Mouse (Mus musculus) kidney, embryonic 15.5 days (tissue): ENCODE measurements around the gene G430095P16Rik. TPM values are rescaled to one million over a fixed set of nuclear protein-coding genes. Genes with fewer than 3 reads are reported as not detected.

Experiments
- ATAC-seq: fragments of 200-750 bp; cut with Nextera tagmentation; replicated peaks from 2 replicates; pipeline ENCODE4 v1.8.0; 2017; ENCODE audit warnings: moderate TSS enrichment; ENCODE audit not compliant: low FRiP score
- H3K27ac ChIP-seq: fragments of 300-500 bp; sonication (generic); 2 replicates; pipeline ENCODE4 v1.5.1; 2015; ENCODE audit warnings: mild to moderate bottlenecking, inconsistent platforms
- H3K27me3 ChIP-seq: fragments of 300-500 bp; sonication (generic); 2 replicates; pipeline ENCODE4 v1.6.1; 2015; ENCODE audit warnings: inconsistent platforms
- H3K36me3 ChIP-seq: fragments of 300-500 bp; sonication (generic); 2 replicates; pipeline ENCODE4 v1.6.1; 2015; ENCODE audit warnings: inconsistent platforms
- H3K4me1 ChIP-seq: fragments of 300-500 bp; sonication (generic); 2 replicates; pipeline ENCODE4 v1.6.1; 2015; ENCODE audit warnings: inconsistent platforms
- H3K4me2 ChIP-seq: fragments of 300-500 bp; sonication (generic); 2 replicates; pipeline ENCODE4 v1.6.1; 2015; ENCODE audit warnings: moderate library complexity, mild to moderate bottlenecking, inconsistent platforms
- H3K4me3 ChIP-seq: fragments of 300-500 bp; sonication (generic); replicated peaks from 2 replicates; pipeline ENCODE4 v1.5.1; 2015; ENCODE audit warnings: mild to moderate bottlenecking, inconsistent platforms
- H3K9ac ChIP-seq: fragments of 300-500 bp; sonication (generic); 2 replicates; pipeline ENCODE4 v1.6.1; 2015; ENCODE audit warnings: mild to moderate bottlenecking, inconsistent platforms
- H3K9me3 ChIP-seq: fragments of 300-500 bp; sonication (generic); replicated peaks from 2 replicates; pipeline ENCODE4 v1.6.1; 2016; ENCODE audit warnings: inconsistent platforms
- WGBS: fragments of 180-500 bp; shearing (Covaris S2); methylation state at CpG from one replicate; pipeline ENCODE4 v1.1.7; 2015; ENCODE audit warnings: mixed read lengths; 5-methylcytosine and 5-hydroxymethylcytosine counted together
- polyA plus RNA-seq: library from polyadenylated mRNA; unstranded; fragments of >200 nt; fragmentation: Nextera tagmentation; extraction: Ambion mirVana; gene quantifications from 2 replicates; pipeline ENCODE4 v1.2.1, GENCODE M21; 2015

G430095P16Rik gene
- polyA plus RNA-seq, 1 experiment from 2014 or later = 2.3 TPM

GRCm38 (mm10) chr8:84769324-84769723 lies 46.5 kb downstream of the G430095P16Rik start:
- no peak overlapping the region for H3K9ac ChIP-seq
- no peak overlapping the region for H3K27ac ChIP-seq
- no peak for ATAC-seq
- H3K36me3 ChIP-seq = 0 out of 2 replicates have a peak, but pooled peaks cover 6% of the 10 kb centered on the region
- no peak overlapping the region for H3K4me3 ChIP-seq
- no peak overlapping the region for H3K4me2 ChIP-seq
- peaks cover 56% of the 10 kb centered on the region for H3K4me1 ChIP-seq
- peaks cover 96% of the 10 kb centered on the region for H3K27me3 ChIP-seq
- WGBS = 92% methylated on average over 8 of the region's 8 CpGs
- no peaks in the 10 kb centered on the region for H3K9me3 ChIP-seq

- H3K4me1 ChIP-seq = peaks cover 64% of the 10 kb centered on the region
- H3K36me3 ChIP-seq = 0 out of 2 replicates have a peak, but pooled peaks cover 6% of the 10 kb centered on the region
- peak overlapping the region; percentile 51; the same call in 1 of the 2 replicates for H3K4me2 ChIP-seq
- ATAC-seq = no peak
- no peak overlapping the region for H3K9ac ChIP-seq
- WGBS = 34% methylated on average over 12 of the region's 12 CpGs
- H3K4me3 ChIP-seq = no peak overlapping the region
- no peaks in the 10 kb centered on the region for H3K9me3 ChIP-seq
- no peak overlapping the region for H3K27ac ChIP-seq
- H3K27me3 ChIP-seq = peaks cover 96% of the 10 kb centered on the region
Observed at GRCm38 (mm10) chr8:84770100-84770953, 47.5 kb downstream of the G430095P16Rik start.

GRCm38 (mm10) chr8:84771000-84771687 lies 48.3 kb downstream of the G430095P16Rik start:
- Histone ChIP-seq H3K27me3 (peaks cover 96% of the 10 kb centered on the region), H3K9me3 (no peaks in the 10 kb centered on the region), H3K4me2 (peak overlapping the region; percentile 51; the same call in 1 of the 2 replicates), H3K4me1 (peaks cover 62% of the 10 kb centered on the region), H3K9ac (no peak overlapping the region), H3K4me3 (peak overlapping the region; percentile 16), H3K36me3 (0 out of 2 replicates have a peak, but pooled peaks cover 6% of the 10 kb centered on the region), H3K27ac (0 out of 2 replicates have a peak overlapping the region, but pooled peaks have one; percentile 58)
- ATAC-seq = no peak
- WGBS = 34% methylated on average over 5 of the region's 5 CpGs

- ATAC-seq = no peak
- peak overlapping the region; percentile 51 for H3K4me2 ChIP-seq
- no peak overlapping the region for H3K27ac ChIP-seq
- peaks cover 54% of the 10 kb centered on the region for H3K4me1 ChIP-seq
- peaks cover 96% of the 10 kb centered on the region for H3K27me3 ChIP-seq
- H3K4me3 ChIP-seq = peak overlapping the region; percentile 16
- WGBS = 12% methylated on average over 34 of the region's 34 CpGs
- H3K9me3 ChIP-seq = no peaks in the 10 kb centered on the region
- H3K36me3 ChIP-seq = 0 out of 2 replicates have a peak, but pooled peaks cover 6% of the 10 kb centered on the region
- H3K9ac ChIP-seq = no peak overlapping the region
Observed at GRCm38 (mm10) chr8:84771941-84772378, 49.2 kb downstream of the G430095P16Rik start.

- no peak overlapping the region for H3K27ac ChIP-seq
- H3K9me3 ChIP-seq = no peaks in the 10 kb centered on the region
- H3K9ac ChIP-seq = no peak overlapping the region
- peak overlapping the region; percentile 51 for H3K4me2 ChIP-seq
- H3K4me3 ChIP-seq = no peak overlapping the region
- H3K4me1 ChIP-seq = peaks cover 54% of the 10 kb centered on the region
- H3K36me3 ChIP-seq = 0 out of 2 replicates have a peak, but pooled peaks cover 2% of the 10 kb centered on the region
- WGBS = 18% methylated on average over 3 of the region's 3 CpGs
- peaks cover 96% of the 10 kb centered on the region for H3K27me3 ChIP-seq
- ATAC-seq = no peak
Observed at GRCm38 (mm10) chr8:84772628-84773027, 49.8 kb downstream of the G430095P16Rik start.

- H3K4me3 ChIP-seq = peak overlapping the region; percentile 29
- H3K27ac ChIP-seq = peak overlapping the region; percentile 72
- H3K9ac ChIP-seq = no peak overlapping the region
- ATAC-seq = no peak
- WGBS = 1% methylated on average over 9 of the region's 9 CpGs
- H3K4me1 ChIP-seq = peaks cover 54% of the 10 kb centered on the region
- H3K9me3 ChIP-seq = no peaks in the 10 kb centered on the region
- peaks cover 96% of the 10 kb centered on the region for H3K27me3 ChIP-seq
- peak overlapping the region; percentile 51 for H3K4me2 ChIP-seq
- no peaks in the 10 kb centered on the region for H3K36me3 ChIP-seq
Observed at GRCm38 (mm10) chr8:84773304-84773703, 50.5 kb downstream of the G430095P16Rik start.

GRCm38 (mm10) chr8:84773833-84774232 lies 51.0 kb downstream of the G430095P16Rik start:
- peak; percentile 82 for ATAC-seq
- Histone ChIP-seq H3K4me2 (peak overlapping the region; percentile 51), H3K36me3 (no peaks in the 10 kb centered on the region), H3K9me3 (no peaks in the 10 kb centered on the region), H3K27ac (peak overlapping the region; percentile 72), H3K27me3 (peaks cover 96% of the 10 kb centered on the region), H3K9ac (no peak overlapping the region), H3K4me1 (peaks cover 54% of the 10 kb centered on the region), H3K4me3 (peak overlapping the region; percentile 29)
- under 1% methylated on average over 19 of the region's 19 CpGs for WGBS

- Histone ChIP-seq H3K4me2 (peak overlapping the region; percentile 51), H3K27ac (peak overlapping the region; percentile 78), H3K4me1 (peaks cover 57% of the 10 kb centered on the region), H3K9me3 (no peaks in the 10 kb centered on the region), H3K27me3 (peaks cover 96% of the 10 kb centered on the region), H3K4me3 (peak overlapping the region; percentile 29; the same call in 1 of the 2 replicates), H3K36me3 (no peaks in the 10 kb centered on the region), H3K9ac (no peak overlapping the region)
- 0 out of 2 replicates have a peak, but pooled peaks have one; percentile 40 for ATAC-seq
- WGBS = 3% methylated on average over 10 of the region's 10 CpGs
Observed at GRCm38 (mm10) chr8:84774473-84774911, 51.7 kb downstream of the G430095P16Rik start.

GRCm38 (mm10) chr8:84775105-84775591 lies 52.3 kb downstream of the G430095P16Rik start:
- no peak for ATAC-seq
- peak overlapping the region; percentile 59 for H3K27ac ChIP-seq
- H3K4me1 ChIP-seq = peaks cover 60% of the 10 kb centered on the region
- no peak overlapping the region for H3K4me3 ChIP-seq
- H3K9ac ChIP-seq = peak overlapping the region; percentile 7; the same call in 1 of the 2 replicates
- H3K27me3 ChIP-seq = peaks cover 97% of the 10 kb centered on the region
- H3K36me3 ChIP-seq = no peaks in the 10 kb centered on the region
- 12% methylated on average over 13 of the region's 13 CpGs for WGBS
- peak overlapping the region; percentile 51 for H3K4me2 ChIP-seq
- H3K9me3 ChIP-seq = no peaks in the 10 kb centered on the region

- H3K9me3 ChIP-seq = no peaks in the 10 kb centered on the region
- H3K4me3 ChIP-seq = no peak overlapping the region
- no peaks in the 10 kb centered on the region for H3K36me3 ChIP-seq
- peaks cover 56% of the 10 kb centered on the region for H3K4me1 ChIP-seq
- peaks cover 97% of the 10 kb centered on the region for H3K27me3 ChIP-seq
- no peak for ATAC-seq
- 0 out of 2 replicates have a peak overlapping the region, but pooled peaks have one; percentile 51 for H3K4me2 ChIP-seq
- WGBS = 16% methylated on average over 7 of the region's 7 CpGs
- no peak overlapping the region for H3K9ac ChIP-seq
- H3K27ac ChIP-seq = peak overlapping the region; percentile 59; the same call in 1 of the 2 replicates
Observed at GRCm38 (mm10) chr8:84775621-84776113, 52.9 kb downstream of the G430095P16Rik start.
